Mouse (Mus musculus) layer of hippocampus, adult 18-20 months (tissue): ENCODE data around the gene Pms1. TPM values are rescaled to one million over a fixed set of nuclear protein-coding genes. Genes with fewer than 3 reads are reported as not detected.
"Not testable (repeated sequence)": the region's sequence is repeated elsewhere in the genome, so short reads cannot be mapped to it uniquely, and the experiment has no call there.

ENCODE experiments used
- DNase-seq, 2 experiments: peaks; one replicate each; pipeline ENCODE4 v3.0.0; 2022; ENCODE audit warnings: low spot score in 2 of 2
- long read RNA-seq: library from polyadenylated mRNA; stranded (forward); transcript quantifications from one replicate; pipeline ENCODE4 v2.0.0, GENCODE M21; 2021
- total RNA-seq, 2 experiments: library from RNA; stranded (reverse); gene quantifications; 2 replicates each; pipeline ENCODE4 v1.2.3; 2021

The Pms1 gene
- total RNA-seq, result 10 to 100 TPM; 31.3 to 37.6 TPM
- long read RNA-seq, partial matches to known transcripts, result 2 of 5 reads
- long read RNA-seq, other reads (novel, unspliced or antisense), result 1 of 5 reads

DNA sequence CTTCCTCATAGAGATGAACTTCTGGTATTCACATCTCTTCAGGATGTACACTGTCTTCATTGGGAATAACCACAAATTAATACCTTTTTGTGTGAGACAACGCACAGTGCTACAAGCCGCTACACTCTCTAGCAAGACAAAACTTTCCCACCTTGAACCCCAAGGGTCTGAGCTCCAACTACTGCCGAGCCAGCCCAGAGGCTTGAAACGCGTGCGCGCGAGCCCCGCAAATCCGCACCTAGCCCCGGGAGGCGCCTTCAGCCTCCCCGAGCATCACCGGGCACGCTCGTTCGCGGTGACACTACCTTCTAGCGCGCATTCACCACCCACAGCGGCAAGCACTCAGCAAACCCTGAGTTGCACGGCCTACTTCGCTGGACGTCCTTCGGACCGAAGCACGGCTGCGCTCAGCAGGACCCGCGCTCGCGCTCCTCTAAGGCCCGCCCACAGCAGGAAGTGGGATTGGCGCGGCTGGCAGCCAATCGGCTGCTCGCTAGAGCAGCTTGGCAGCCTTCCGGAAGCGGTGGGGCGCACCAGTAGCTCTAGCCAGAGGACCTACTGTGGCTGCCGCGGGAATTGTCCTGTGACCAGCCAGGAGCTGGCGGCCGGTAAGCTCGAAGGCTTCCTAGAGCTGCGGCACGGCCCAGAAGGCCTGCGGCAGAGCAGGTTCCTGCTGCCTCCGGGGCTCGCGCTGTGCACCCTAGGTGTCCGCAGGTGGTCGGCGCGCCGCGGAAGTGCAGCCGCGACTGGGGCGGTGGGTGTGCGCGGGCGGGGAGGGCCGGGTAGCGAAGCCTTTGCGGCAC lies at the start of gene Pms1, which contains the start of the genes Ormdl1 and Gm28778:
Gene Pms1 (minus strand): TSS at position 438 of the 803 bp plus-strand sequence.
Gene Ormdl1 (plus strand): TSS at position 515 of the 803 bp plus-strand sequence.
Gene Gm28778 (plus strand): TSS at position 531 of the 803 bp plus-strand sequence.
- peak; percentile 91 to 97 for DNase-seq

DNA sequence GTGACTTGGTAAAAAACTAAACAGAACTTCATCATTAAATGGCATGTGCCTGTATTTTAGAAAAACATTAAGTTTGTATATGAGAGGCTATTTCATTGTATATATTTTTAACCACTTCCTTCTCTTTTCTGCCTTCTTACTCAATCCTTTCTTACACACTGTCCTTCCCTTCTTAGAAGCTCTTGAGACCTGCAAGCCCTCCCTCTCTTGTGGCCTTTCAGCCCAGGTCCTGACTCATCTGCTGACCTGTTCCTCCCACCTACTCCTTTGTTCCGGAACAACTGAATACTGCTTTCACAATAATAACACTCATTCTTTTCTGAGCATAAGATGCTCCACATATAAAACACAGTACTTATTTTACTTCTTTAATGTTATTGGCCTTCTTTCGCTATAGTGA lies 44.3 kb upstream of the Pms1 start:
- no peak for DNase-seq

DNA sequence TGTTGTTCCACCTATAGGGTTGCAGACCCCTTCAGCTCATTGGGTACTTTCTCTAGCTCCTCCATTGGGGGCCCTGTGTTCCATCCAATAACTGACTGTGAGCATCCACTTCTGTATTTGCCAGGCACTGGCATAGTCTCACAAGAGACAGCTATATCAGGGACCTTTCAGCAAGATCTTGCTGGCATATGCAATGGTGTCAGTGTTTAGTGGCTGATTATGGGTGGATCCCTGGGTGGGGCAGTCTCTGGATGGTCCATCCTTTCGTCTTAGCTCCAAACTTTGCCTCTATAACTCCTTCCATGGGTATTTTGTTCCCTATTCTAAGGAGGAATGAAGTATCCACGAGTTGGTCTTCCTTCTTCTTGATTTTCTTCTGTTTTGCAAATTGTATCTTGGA lies 40.6 kb upstream of the Pms1 start:
- DNase-seq, result not testable (repeated sequence)

DNA sequence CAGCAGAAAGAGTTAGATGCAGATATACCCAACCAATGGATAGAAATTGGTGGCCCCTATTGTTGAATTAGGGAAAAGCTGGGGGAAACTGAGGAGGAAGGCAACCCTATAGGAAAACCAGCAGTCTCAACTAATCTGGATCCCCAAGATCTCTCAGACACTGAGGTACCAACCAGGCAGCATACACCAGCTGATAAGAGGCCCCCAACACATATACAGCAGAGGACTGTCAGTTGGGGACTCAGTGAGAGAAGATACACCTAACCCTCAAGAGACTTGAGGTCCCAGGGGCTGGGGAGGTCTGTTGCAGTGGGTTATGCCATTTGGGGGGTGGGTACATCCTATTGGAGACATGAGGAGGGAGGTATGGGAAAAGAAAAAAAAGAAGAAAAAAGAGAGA lies 38.6 kb upstream of the Pms1 start:
- no peak for DNase-seq

DNA sequence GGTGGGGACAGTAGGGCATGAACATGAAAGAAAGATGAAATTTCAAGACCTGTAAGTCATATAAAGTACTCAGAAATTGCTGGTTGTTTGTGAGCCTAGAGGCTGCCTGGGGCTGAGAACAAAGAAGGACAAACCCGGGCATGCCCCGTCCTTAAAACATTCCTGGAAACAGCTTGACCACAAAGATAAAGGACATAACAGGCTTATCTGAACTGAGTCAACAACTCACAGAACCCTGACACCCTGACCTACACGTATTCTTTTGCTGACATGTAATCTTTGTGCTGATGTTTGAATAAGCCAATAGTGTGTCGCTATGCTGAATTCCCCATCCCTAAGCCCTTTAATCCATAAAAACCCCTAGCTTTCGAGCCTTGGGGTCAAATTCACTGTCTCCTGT lies 36.7 kb upstream of the Pms1 start:
- not testable (repeated sequence) for DNase-seq

DNA sequence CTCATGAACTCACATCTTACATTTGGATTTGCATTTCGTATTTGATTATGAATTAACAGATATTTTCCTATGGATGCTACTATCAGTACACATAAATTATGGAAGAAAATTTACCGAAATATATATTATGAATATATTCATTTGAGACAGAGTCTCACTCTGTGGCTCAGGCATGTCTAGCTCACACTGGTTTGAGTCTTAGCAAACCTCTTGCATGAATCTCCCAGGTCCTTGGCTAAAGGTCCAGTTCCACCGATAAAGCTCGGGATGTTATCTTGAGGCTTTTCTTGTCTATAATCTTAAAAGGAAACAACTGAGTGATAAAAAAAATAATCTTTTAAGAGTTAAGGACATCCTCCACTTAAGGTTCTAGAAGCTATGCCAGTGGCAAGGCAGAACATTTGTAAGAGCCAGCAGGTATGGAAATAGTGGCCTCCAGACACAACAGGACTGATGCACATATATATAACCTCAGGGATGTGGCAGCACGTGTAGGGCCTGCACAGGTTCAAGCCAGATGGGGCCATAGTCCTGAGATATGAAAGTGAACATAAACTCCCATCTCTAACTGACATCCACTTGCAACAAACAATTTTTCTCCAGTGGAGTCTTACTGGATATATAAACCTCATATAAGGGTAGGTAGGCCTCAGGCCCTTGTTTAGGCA lies 28.1 kb upstream of the Pms1 start:
- no peak for DNase-seq

DNA sequence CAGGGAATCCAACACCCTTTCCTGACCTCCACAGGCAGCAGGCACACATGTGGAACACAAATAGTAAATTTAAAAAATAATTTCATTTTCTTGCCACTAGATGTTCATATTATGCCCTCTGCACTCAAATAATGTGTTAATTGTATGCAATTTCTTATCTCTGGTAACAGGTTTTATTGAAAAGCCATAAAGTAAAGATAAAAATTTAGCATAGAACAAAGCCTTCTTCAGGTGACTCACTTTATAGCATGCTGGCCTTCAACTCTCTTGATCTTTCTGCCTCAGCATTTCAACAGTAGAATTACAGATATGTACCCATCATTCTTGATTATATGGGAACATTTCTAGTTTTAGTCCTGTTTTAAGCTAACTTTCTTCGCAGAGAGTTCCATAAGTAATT lies 27.5 kb upstream of the Pms1 start:
- no peak for DNase-seq

DNA sequence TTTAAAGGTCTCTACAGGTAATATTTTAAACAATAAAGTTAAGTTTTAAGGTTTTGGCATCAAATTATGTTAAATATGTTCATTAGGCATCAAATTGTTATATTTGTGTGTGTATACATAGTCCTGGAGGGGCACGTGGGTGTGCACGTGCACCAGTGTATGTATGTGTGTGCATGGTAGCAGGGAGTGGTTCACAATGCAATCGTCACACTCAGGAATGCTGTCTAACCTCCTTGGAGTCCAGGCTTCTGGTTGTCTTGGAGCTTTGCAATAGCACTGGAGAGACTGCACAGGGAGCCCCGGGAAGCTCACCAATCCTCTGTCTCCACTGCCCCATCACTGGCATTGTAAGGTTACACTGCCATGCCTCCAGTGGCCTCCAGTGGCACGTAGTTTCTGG lies 26.4 kb upstream of the Pms1 start:
- no peak for DNase-seq

DNA sequence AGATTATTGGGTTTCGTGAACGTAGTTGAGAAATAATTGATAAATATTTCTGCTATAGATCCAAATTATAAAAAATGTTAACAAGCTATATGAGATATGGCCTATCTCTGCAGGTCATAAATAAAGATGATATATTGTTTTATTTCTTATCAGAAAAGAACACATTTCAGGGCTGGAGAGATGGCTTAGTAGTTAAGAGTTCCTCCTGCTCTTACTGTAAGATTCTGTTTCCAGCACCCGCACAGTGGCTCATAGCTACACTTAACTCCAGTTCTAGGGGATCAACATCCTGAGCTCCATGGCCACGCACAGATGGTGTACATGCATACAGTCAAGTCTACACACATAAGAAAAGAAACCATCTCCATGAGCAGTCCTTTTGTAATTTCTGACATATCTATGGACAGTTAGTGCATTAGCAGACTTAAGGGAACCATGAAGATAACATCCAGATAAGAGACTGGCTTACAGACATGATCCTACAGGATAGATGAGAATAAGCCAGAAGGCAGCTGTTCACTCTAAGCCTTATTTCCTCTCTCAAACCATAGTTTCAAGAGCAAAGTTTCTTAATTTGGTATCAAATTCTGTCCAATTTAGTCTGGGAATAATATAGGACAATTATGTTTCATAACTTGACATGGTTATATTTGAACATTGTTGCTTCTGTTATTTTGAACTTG lies 25.0 kb upstream of the Pms1 start:
- no peak for DNase-seq

DNA sequence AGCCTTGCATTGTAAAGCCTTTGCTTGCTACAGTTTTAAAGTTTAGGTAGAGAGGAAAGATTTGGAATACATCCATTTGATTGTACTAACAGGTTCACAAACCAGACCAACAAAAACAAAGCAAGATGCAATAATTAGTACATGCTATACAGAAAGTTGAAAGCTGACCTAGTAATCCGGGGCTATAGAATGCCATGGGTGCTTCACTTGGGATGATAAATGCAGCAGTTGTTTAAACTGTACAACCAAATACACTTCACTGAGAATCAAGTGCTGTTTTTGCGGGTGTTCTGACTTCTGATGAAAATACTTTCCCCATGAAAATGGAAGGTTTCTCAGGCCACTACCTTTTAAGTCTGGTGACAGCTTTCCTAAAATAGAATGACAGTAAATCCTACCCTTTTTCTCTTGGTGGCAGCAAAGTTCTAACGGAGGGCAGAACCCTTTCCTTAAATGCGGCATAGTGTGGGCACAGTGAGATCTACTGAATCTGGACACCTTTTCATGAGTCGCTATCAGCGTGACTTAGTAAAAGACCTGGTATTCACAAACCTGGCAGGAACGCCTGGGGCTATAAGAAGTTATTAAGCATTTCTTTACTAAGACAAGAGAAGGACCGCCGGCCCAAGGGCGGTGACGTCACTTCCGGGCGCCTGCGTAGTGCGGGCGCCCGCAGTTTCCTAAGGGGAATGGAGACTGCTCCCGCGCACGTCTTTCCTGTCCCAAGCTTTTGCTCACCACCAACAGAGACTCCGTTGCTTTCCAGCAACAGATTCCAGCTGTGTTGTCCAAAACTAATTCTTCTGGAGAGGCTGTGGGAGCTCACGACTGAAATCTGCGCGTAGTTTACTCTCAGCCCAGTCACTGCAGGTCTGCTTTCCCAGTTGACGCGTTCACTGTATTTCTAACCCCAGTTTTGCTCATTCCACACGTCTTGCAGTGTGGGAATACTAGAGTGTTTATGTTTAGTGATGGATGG lies 16.5 kb upstream of the Pms1 start, which contains the start of gene Osgepl1:
Gene Osgepl1 (plus strand): TSS at position 636 of the 979 bp plus-strand sequence.
- peak; percentile 74 to 91 for DNase-seq

DNA sequence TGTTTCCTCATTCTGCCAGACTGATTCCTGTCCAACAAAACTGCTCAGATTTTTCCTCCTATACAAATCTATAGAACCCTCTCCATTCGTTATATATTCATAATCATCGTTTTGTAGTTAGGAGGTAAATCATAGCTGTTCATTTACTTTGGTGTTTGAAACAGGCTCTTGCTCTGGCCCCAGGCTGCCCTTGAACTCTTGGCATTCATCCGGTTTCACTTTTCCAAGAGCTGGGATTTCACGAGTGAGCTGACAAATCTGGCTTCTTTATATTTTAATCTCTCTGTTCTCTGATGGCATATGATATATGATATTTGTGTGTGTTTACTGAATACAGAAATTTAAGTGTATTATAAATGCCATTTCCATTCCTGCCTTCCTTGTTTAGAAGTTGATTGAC lies 3.7 kb upstream of the Pms1 start:
- DNase-seq, result no peak

DNA sequence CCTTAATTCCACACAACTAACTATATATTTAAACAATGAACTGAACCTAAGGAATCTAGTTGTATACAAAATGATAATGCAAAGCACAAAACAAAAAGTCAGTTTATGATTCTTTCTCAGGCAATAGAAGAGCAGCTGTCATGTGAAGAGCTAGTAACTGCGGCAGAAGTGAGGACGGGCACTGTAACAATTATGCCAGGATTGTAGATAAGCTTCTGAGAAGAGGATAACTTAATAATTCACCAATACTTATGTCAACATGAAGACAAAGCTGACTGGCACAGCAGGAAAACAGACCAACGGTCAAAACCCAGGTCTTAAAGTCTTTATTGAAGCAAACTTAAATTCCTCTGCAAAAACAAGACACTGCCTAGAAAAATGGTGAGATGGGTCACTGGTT lies 5.6 kb downstream of the Pms1 start:
- DNase-seq, result no peak

DNA sequence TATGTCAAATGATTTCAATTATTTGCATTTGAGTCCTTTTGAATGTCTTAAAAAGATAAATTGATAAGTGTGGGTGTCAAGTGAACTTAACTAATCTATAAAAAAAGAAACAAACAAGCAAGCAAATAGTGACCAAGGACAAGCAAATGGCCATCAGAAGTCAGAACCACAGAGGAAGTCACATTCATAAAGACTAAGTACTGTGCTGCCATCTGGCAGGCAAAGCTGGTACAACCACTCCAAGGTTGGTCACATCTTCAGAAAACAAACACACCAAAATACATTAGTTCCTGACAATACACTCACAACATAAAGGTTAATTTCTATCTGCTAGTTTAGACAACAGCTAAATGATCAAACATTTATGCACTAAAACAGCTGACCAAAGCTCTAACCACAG lies 24.2 kb downstream of the Pms1 start:
- DNase-seq, result peak; percentile 8 to 65

DNA sequence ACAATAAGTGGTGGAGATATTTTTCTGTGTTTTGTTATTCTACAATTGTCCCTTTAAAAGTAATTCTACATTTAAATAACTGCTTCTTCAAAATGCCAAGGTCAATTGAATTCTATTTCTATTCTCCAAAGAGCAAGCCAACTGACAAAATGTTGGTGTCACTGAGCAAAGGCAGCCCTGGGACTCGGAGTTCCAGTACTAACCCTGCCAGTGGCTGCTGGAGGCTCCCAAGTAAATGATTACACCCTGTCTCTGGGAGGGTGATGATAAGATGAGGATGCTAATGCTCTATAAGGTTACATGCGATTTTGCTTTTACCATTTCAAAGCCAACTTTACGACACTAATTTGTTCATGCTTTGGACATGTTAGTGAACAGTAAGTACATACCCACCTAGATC lies 26.9 kb downstream of the Pms1 start:
- no peak for DNase-seq

DNA sequence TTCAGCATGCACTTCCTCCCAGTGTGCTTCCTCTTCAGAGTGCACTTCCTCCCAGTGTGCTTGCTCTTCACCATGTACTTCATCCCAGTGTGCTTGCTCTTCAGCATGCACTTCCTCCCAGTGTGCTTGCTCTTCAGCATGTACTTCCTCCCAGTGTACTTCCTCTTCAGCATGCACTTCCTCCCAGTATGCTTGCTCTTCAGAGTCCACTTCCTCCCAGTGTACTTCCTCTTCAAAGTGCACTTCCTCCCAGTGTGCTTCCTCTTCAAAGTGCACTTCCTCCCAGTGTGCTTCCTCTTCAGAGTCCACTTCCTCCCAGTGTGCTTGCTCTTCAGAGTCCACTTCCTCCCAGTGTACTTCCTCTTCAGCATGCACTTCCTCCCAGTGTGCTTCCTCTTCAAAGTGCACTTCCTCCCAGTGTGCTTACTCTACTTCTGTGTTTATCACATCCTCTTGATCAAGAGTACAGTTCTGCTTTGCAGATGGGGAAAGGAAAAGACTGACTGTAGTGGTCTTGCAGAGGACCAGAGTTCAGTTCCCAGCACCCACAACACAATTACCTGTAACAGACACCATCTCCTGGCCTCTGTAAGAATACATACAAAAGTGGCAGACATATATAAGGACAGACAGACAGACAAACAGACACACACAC lies 31.7 kb downstream of the Pms1 start:
- not testable (repeated sequence) for DNase-seq

DNA sequence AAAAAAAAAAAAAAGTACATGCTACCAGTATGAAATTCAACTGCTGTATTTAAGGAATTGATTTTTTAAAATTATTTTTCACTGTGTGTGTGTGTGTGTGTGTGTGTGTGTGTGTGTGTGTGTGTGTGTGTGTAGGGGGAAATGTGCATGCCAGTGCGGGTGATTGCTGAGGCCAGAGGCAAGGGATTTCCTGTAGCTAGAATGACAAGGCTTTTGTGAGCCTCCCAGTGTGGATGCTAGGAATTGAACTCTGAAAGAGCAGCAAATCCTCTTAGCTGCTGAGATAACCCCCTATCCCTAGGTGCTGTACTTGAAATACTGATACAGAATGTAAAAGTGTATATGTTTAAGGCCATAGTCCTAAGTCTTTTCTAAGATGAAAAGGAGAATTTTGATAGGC lies 70.8 kb downstream of the Pms1 start:
- DNase-seq, result no peak

DNA sequence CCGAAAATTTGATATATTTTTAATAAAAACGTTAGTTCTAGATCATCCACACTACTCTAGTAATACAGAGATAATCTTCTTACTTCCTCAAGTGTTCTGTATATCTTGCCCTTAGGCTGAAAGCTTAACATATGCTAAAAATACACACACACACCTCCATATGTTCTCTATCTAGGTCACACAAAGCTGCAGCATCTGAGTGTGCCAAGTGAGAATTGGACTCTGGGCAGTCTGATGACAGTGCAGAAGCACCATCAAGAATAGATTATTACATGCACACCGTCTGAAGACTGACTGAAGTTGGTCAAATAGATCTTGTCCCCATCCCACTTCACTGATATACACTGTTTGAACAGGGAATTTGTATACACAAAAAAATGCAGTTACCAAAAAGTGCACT lies 71.2 kb downstream of the Pms1 start:
- DNase-seq, result no peak

DNA sequence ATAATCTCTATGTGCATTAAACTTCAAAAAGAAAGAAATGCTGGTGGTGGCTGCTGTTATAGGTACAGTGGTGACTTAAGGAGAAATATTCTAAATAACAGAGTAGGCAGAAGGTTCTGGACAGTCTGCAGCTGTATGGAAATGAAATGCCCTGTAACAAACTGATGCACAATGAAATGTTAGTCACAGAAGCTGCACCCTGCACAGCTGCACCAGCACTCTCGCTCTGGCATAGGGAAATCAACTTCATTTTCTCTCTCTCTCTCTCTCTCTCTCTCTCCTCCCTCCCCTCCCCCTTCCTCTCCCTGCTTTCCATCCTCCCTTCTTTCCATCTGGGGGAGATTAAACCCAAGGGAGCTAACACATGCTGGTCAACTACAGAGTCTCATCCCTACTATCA lies 72.0 kb downstream of the Pms1 start:
- DNase-seq, result no peak

DNA sequence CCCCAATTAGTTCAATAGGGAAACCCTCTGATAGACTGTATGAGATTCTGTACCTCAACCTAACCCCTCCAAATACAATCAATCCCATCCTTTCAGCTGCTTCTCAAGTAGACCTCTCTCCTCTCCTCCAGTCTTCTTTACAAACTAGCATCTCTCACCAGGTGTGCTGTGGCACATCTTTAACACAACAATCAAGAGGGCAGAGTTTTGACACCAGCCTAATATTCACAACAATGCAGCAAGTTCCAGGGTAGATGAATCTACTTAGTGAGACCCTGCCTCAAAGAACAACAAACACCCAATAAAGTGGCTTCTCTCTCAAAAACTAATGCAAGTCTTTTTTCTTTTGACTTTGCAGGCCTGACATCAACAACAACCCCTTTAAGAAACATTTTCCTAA lies 86.7 kb downstream of the Pms1 start:
- DNase-seq, result no peak

DNA sequence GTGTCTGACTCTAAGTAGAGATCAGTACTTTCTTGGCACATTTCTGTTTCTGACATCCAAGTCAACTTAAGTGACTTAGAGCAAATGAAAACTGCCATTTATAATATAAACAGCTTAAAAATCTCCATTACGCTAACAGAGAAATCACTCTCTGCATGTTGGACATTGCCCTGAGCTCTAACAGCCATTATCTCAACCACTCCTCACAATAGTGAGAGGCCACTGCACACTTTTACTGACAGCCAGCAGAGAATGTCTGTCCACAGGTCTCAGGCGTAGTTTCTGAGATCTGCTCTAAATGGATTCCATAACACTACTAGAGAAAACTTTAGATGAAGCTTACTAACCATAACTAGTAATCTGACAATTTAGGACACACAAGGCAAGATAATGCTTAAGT lies 92.9 kb downstream of the Pms1 start:
- no peak for DNase-seq
